ENCODE assay signal across 13 mouse cellular contexts in the genomic region with DNA sequence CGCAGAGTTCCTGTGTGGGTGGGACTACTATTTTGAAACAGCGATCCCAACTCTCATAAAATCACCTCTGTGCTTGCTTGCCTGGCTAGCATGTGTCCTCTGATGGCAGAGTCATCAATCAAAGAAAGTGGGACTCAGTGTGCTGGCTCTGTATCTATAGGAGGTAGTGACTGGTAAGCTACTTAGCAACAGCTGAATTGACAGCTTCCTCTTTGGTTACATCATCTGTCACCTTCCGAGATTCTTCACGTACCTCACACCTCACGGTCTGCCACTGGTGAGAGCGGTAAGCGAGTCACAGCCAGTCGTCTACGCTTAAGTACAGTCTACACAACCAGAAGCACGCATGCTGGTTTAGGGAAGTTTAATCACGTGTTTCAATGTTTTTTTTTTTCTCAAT.
A peak's percentile ranks its signal among the peaks of the same experiment; 100 is the strongest.
DNase-seq lines count a peak whose midpoint lies in the region; ATAC-seq and TF ChIP-seq lines count a peak whose summit lies in the region.
"Had no signal": no experiment of that assay in that cellular context is flagged by ENCODE, and none has a peak within 500 bp of the region (broad histone marks: within the 10 kb centered on the region; RNA-seq: fewer than 3 reads in every experiment).

No protein-coding gene starts in this region.

- H3K4me3 ChIP-seq in heart, embryonic 14.5 days (ENCODE audit: control insufficient read depth in 1 of 2, insufficient read depth in 1 of 2, low read depth in 1 of 2, low read length in 2 of 2), result peak overlapping the region in 1 of 2 experiments; percentile 13; a peak in 1 of 4 replicates
- no peak overlapping the region for H3K4me3 ChIP-seq in midbrain, postnatal 0 days (ENCODE audit: low read depth, low read length)
- H3K4me3 ChIP-seq in midbrain, embryonic 15.5 days, result no peak overlapping the region
- peak overlapping the region; percentile 33 for H3K4me3 ChIP-seq in limb, embryonic 10.5 days
- H3K4me3 ChIP-seq in thymus, adult 2 months (ENCODE audit: control insufficient read depth, insufficient read depth, low read length), result no peak overlapping the region

- no peaks in the 10 kb centered on the region for H3K36me3 ChIP-seq in heart, embryonic 14.5 days (ENCODE audit: control insufficient read depth, insufficient read depth, low read length)
- H3K36me3 ChIP-seq in midbrain, postnatal 0 days (ENCODE audit: insufficient read depth, low read length), result no peaks in the 10 kb centered on the region
- H3K36me3 ChIP-seq in midbrain, embryonic 15.5 days (replicated peaks), result no peaks in the 10 kb centered on the region
- no peaks in the 10 kb centered on the region for H3K36me3 ChIP-seq in limb, embryonic 10.5 days
- no peaks in the 10 kb centered on the region for H3K36me3 ChIP-seq in thymus, adult 2 months (ENCODE audit: control insufficient read depth, insufficient read depth, low read length)

- peak overlapping the region; percentile 49 for H3K4me2 ChIP-seq in heart, embryonic 14.5 days (ENCODE audit: low read length)
- H3K4me2 ChIP-seq in midbrain, postnatal 0 days (ENCODE audit: low read depth, low read length, poor library complexity, severe bottlenecking), result no peak overlapping the region
- H3K4me2 ChIP-seq in midbrain, embryonic 15.5 days, result no peak overlapping the region

- TF ChIP-seq CTCF in midbrain, postnatal 0 days (IDR thresholded peaks at IDR 0.05), result no peak
- TF ChIP-seq CTCF in thymus, adult 2 months (IDR thresholded peaks at IDR 0.05; ENCODE audit: borderline replicate concordance, control insufficient read depth, extremely low read depth, insufficient read depth, low read length, poor library complexity), result no peak

- no peaks in the 10 kb centered on the region for H3K9me3 ChIP-seq in heart, embryonic 14.5 days (ENCODE audit: control insufficient read depth, low read length)
- no peaks in the 10 kb centered on the region for H3K9me3 ChIP-seq in midbrain, postnatal 0 days (ENCODE audit: low read length)
- H3K9me3 ChIP-seq in midbrain, embryonic 15.5 days, result no peaks in the 10 kb centered on the region
- no peaks in the 10 kb centered on the region for H3K9me3 ChIP-seq in limb, embryonic 10.5 days (replicated peaks)

- no peak overlapping the region for H3K27ac ChIP-seq in heart, embryonic 14.5 days (replicated peaks in 1 of 2; ENCODE audit: control insufficient read depth in 1 of 2, insufficient read depth in 1 of 2, low read depth in 2 of 2, low read length in 2 of 2)
- H3K27ac ChIP-seq in midbrain, postnatal 0 days (ENCODE audit: low read depth, low read length), result no peak overlapping the region
- H3K27ac ChIP-seq in midbrain, embryonic 15.5 days, result no peak overlapping the region
- H3K27ac ChIP-seq in limb, embryonic 10.5 days, result no peak overlapping the region
- H3K27ac ChIP-seq in thymus, adult 2 months (ENCODE audit: control insufficient read depth, insufficient read depth, low read length), result no peak overlapping the region; the same call in 1 of the 2 replicates

- H3K27me3 ChIP-seq in heart, embryonic 14.5 days (ENCODE audit: control insufficient read depth, insufficient read depth, low read length), result no peaks in the 10 kb centered on the region
- H3K27me3 ChIP-seq in midbrain, postnatal 0 days (ENCODE audit: insufficient read depth, low read length), result no peaks in the 10 kb centered on the region
- no peaks in the 10 kb centered on the region for H3K27me3 ChIP-seq in midbrain, embryonic 15.5 days (replicated peaks)
- H3K27me3 ChIP-seq in limb, embryonic 10.5 days (ENCODE audit: low read depth, poor library complexity, severe bottlenecking), result no peaks in the 10 kb centered on the region
- H3K27me3 ChIP-seq in thymus, adult 2 months (ENCODE audit: control insufficient read depth, insufficient read depth, low read length), result no peaks in the 10 kb centered on the region

- no peak overlapping the region for H3K9ac ChIP-seq in heart, embryonic 14.5 days (ENCODE audit: low read length)
- H3K9ac ChIP-seq in midbrain, postnatal 0 days (replicated peaks; ENCODE audit: low read length, poor library complexity, severe bottlenecking), result no peak overlapping the region
- no peak overlapping the region for H3K9ac ChIP-seq in midbrain, embryonic 15.5 days

- intact Hi-C loops in heart, postnatal 25 days (cut with DNase I), result no loop called here

- 25% methylated on average over 11 of the region's 11 CpGs for WGBS in heart, embryonic 14.5 days
- 78% methylated on average over 11 of the region's 11 CpGs for WGBS in midbrain, postnatal 0 days
- 69% methylated on average over 11 of the region's 11 CpGs for WGBS in midbrain, embryonic 15.5 days
- WGBS in limb, embryonic 10.5 days, result 27% methylated on average over 11 of the region's 11 CpGs
- WGBS in thymus, adult 2 months, result 33% methylated on average over 11 of the region's 11 CpGs

- peaks cover 0 to 2% of the 10 kb centered on the region in 2 experiments; a peak in 1 of 4 replicates for H3K4me1 ChIP-seq in heart, embryonic 14.5 days (ENCODE audit: control insufficient read depth in 2 of 2, insufficient read depth in 2 of 2, low read length in 2 of 2)
- H3K4me1 ChIP-seq in midbrain, postnatal 0 days (ENCODE audit: insufficient read depth, low read length), result no peaks in the 10 kb centered on the region
- H3K4me1 ChIP-seq in midbrain, embryonic 15.5 days, result 0 out of 2 replicates have a peak, but pooled peaks cover 3% of the 10 kb centered on the region
- H3K4me1 ChIP-seq in limb, embryonic 10.5 days, result peaks cover 10% of the 10 kb centered on the region
- no peaks in the 10 kb centered on the region for H3K4me1 ChIP-seq in thymus, adult 2 months (replicated peaks; ENCODE audit: control insufficient read depth, insufficient read depth, low read length)

- no peak for DNase-seq in heart, postnatal 25 days (ENCODE audit: low spot score)
- DNase-seq in midbrain, postnatal 0 days (ENCODE audit: low spot score), result peak; percentile 44
- DNase-seq in limb, embryonic 10.5 days (ENCODE audit: low spot score), result peak; percentile 60
- no peak for DNase-seq in cerebellum, adult 11-12 months
- DNase-seq in thymus, adult 2 months, result no peak
- no peak for DNase-seq in left cerebral cortex, adult 18-20 months (ENCODE audit: low spot score in 2 of 2)
- DNase-seq: gastrocnemius, postnatal 36 days; layer of hippocampus, adult 9-11 months; lung, postnatal 10 days; right cerebral cortex, postnatal 4 days had no signal

- no peak for TF ChIP-seq POLR2A in thymus, adult 2 months (IDR thresholded peaks at IDR 0.05; ENCODE audit: control insufficient read depth, extremely low read depth, insufficient read depth, low read length, poor library complexity)

- no peak for ATAC-seq in heart, embryonic 14.5 days (ENCODE audit: insufficient number of reproducible peaks, insufficient read depth, low FRiP score, low read depth)
- ATAC-seq in midbrain, postnatal 0 days (ENCODE audit: low FRiP score), result no peak
- ATAC-seq in midbrain, embryonic 15.5 days (replicated peaks), result no peak
- ATAC-seq: CD4-positive, CD25-positive, alpha-beta regulatory T cell, adult 4 months had no signal

Comparison
In these comparisons a context has a peak if more than half of its experiments do, and no peak if none do; other contexts are left out.
1. DNase-seq: peak in midbrain, postnatal 0 days (single experiment) and limb, embryonic 10.5 days (single experiment); none in heart, postnatal 25 days (single experiment), cerebellum, adult 11-12 months (single experiment), thymus, adult 2 months (single experiment) and left cerebral cortex, adult 18-20 months (0 of 2).